Mouse (Mus musculus) frontal cortex, postnatal 10 days (tissue): ENCODE measurements around the gene Zfp53.
"Not testable (repeated sequence)": the region's sequence is repeated elsewhere in the genome, so short reads cannot be mapped to it uniquely, and the experiment has no call there.

Experiments used
- DNase-seq, 2 experiments: peaks; one replicate each; pipeline ENCODE4 v3.0.0; 2022; ENCODE audit warnings: low spot score in 2 of 2, mixed read lengths in 1 of 2

Gene Zfp53

GRCm38 (mm10) chr17:21488760-21489499 is at the start of gene Zfp53:
Gene Zfp53 (plus strand): TSS chr17:21488998.
- DNase-seq = peak; percentile 78 to 79

- DNase-seq = peak; percentile 52 to 74
Observed at GRCm38 (mm10) chr17:21449669-21450068, 39.1 kb upstream of the Zfp53 start.

GRCm38 (mm10) chr17:21450138-21450704 is 38.6 kb upstream of the Zfp53 start, which contains the start of gene Zfp51:
Gene Zfp51 (plus strand): TSS chr17:21450374.
- peak; percentile 78 to 84 for DNase-seq

GRCm38 (mm10) chr17:21463550-21463949 is 25.2 kb upstream of the Zfp53 start:
- DNase-seq = no peak

GRCm38 (mm10) chr17:21472032-21472652 is 16.7 kb upstream of the Zfp53 start:
- no peak for DNase-seq

GRCm38 (mm10) chr17:21472653-21473307 is 16.0 kb upstream of the Zfp53 start:
- DNase-seq = no peak

- DNase-seq = no peak
Observed at GRCm38 (mm10) chr17:21473362-21474190, 15.2 kb upstream of the Zfp53 start.

GRCm38 (mm10) chr17:21474729-21475128 is 14.1 kb upstream of the Zfp53 start:
- not testable (repeated sequence) for DNase-seq

GRCm38 (mm10) chr17:21475290-21475689 is 13.5 kb upstream of the Zfp53 start:
- DNase-seq = not testable (repeated sequence)

- DNase-seq = not testable (repeated sequence)
Observed at GRCm38 (mm10) chr17:21476351-21476750, 12.4 kb upstream of the Zfp53 start.

- not testable (repeated sequence) for DNase-seq
Observed at GRCm38 (mm10) chr17:21478103-21478777, 10.6 kb upstream of the Zfp53 start.

GRCm38 (mm10) chr17:21489500-21490001 is 753 bp downstream of the Zfp53 start:
- no peak for DNase-seq

GRCm38 (mm10) chr17:21501365-21501764 is 12.6 kb downstream of the Zfp53 start:
- no peak for DNase-seq

- DNase-seq = no peak
Observed at GRCm38 (mm10) chr17:21504524-21504923, 15.7 kb downstream of the Zfp53 start.

GRCm38 (mm10) chr17:21506258-21506657 is 17.5 kb downstream of the Zfp53 start:
- DNase-seq = no peak

GRCm38 (mm10) chr17:21509756-21510155 is 21.0 kb downstream of the Zfp53 start:
- no peak for DNase-seq

GRCm38 (mm10) chr17:21515403-21516105 is 26.8 kb downstream of the Zfp53 start:
- DNase-seq = peak; percentile 47 to 66

GRCm38 (mm10) chr17:21516201-21517129 is 27.7 kb downstream of the Zfp53 start:
- DNase-seq = peak; percentile 22 to 54
